Mouse (Mus musculus): ENCODE measurements around the gene Xrn2.

The Xrn2 gene

GRCm38 (mm10) chr2:147067480-147068246, 54.9 kb downstream of the Xrn2 start:
- DNase-seq, result no peak

GRCm38 (mm10) chr2:147069077-147069476, 56.3 kb downstream of the Xrn2 start:
- DNase-seq, result no peak

- no peak for DNase-seq
Measured at GRCm38 (mm10) chr2:147070305-147070704, 57.5 kb downstream of the Xrn2 start.

GRCm38 (mm10) chr2:147073962-147074361, 61.2 kb downstream of the Xrn2 start:
- no peak for DNase-seq

GRCm38 (mm10) chr2:147074399-147074798, 61.6 kb downstream of the Xrn2 start:
- no peak for DNase-seq

- no peak for DNase-seq
Measured at GRCm38 (mm10) chr2:147082391-147082790, 69.6 kb downstream of the Xrn2 start.

GRCm38 (mm10) chr2:147083471-147084365, 70.9 kb downstream of the Xrn2 start:
- DNase-seq, result peak in 1 of 2 experiments; percentile 2

- no peak for DNase-seq
Measured at GRCm38 (mm10) chr2:147084366-147085071, 71.7 kb downstream of the Xrn2 start.

GRCm38 (mm10) chr2:147085072-147085870, 72.5 kb downstream of the Xrn2 start, which contains the start of gene Nkx2-4:
Gene Nkx2-4 (minus strand): TSS chr2:147085445.
- no peak for DNase-seq

GRCm38 (mm10) chr2:147085937-147086336, 73.1 kb downstream of the Xrn2 start:
- DNase-seq, result no peak

GRCm38 (mm10) chr2:147086441-147086840, 73.6 kb downstream of the Xrn2 start:
- DNase-seq, result no peak

GRCm38 (mm10) chr2:147119736-147120135, 106.9 kb downstream of the Xrn2 start:
- no peak for DNase-seq

- DNase-seq, result peak; percentile 46 to 69
Measured at GRCm38 (mm10) chr2:147127366-147127765, 114.6 kb downstream of the Xrn2 start.
